Mouse (Mus musculus): ENCODE measurements around the gene Ttc25.

- no peak for TF ChIP-seq ZC3H11A (IDR thresholded peaks at IDR 0.05; ENCODE audit: borderline replicate concordance, low read depth, low read length)
- TF ChIP-seq ZNF384 (IDR thresholded peaks at IDR 0.05; ENCODE audit: low read depth, low read length): no peak
- TF ChIP-seq MAFK (IDR thresholded peaks at IDR 0.05; ENCODE audit: insufficient read depth, low read depth, low read length): no peak
- TF ChIP-seq CHD2 (IDR thresholded peaks at IDR 0.05; ENCODE audit: low read depth, low read length): no peak
- no peak for TF ChIP-seq HCFC1 (IDR thresholded peaks at IDR 0.05; ENCODE audit: borderline replicate concordance, insufficient read depth, low read length)
These were observed 60.0 kb downstream of the Ttc25 start for GRCm38 (mm10) chr11:100605451-100605850.

Data from ES-E14 (cell line).